Mouse (Mus musculus): ENCODE results near the gene Ppp2r5e. TPM values are rescaled to one million over a fixed set of nuclear protein-coding genes. Genes with fewer than 3 reads are reported as not detected.

The Ppp2r5e gene
- polyA plus RNA-seq, 1 experiment from 2014 or later = 10.1 TPM

DNA sequence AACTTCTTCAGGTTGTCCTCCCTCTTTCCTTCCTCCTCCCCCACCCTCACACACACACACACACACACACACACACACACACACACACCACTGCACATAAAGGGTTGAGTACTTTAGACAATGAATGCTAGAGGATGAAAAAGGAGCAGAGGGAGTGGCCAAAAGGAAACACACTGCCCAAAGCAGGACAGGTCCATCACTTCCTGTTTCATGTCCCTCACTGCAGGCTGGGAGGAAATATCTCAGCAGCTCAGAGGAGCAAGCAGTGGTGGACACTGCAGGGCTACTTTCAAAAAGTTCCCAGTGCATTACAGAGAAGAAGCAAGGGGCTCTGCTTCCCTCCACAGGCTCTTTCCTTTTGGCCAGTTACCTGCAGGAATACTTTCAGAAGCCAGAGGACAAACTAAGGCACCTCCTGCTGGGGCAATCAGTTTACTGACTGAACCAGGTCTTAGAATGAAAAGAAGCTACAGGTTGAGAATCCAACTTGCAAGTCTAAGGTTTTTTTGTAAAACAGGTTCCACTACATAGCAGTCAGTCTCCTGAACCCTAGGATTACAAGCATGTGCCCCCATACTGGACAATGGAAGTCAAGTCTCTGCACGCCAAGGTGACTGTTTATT, 32.9 kb downstream of the Ppp2r5e start:
- Histone ChIP-seq H3K4me1 (ENCODE audit: insufficient read depth, low read length) (peaks cover 11% of the 10 kb centered on the region; the same call in 1 of the 2 replicates), H3K27me3 (ENCODE audit: insufficient read depth, low read length) (no peaks in the 10 kb centered on the region), H3K36me3 (ENCODE audit: insufficient read depth, low read length) (peaks cover 3% of the 10 kb centered on the region; the same call in 1 of the 2 replicates), H3K27ac (ENCODE audit: low read length) (peak overlapping the region; percentile 25; the same call in 1 of the 2 replicates), H3K4me2 (replicated peaks; ENCODE audit: low read depth, low read length) (no peak overlapping the region), H3K9ac (replicated peaks; ENCODE audit: low read length) (no peak overlapping the region), H3K4me3 (ENCODE audit: low read length) (no peak overlapping the region), H3K9me3 (ENCODE audit: low read length) (no peaks in the 10 kb centered on the region)
- ATAC-seq (ENCODE audit: low FRiP score, low TSS enrichment) = no peak
- WGBS = 81% methylated on average over 1 of the region's 1 CpGs

DNA sequence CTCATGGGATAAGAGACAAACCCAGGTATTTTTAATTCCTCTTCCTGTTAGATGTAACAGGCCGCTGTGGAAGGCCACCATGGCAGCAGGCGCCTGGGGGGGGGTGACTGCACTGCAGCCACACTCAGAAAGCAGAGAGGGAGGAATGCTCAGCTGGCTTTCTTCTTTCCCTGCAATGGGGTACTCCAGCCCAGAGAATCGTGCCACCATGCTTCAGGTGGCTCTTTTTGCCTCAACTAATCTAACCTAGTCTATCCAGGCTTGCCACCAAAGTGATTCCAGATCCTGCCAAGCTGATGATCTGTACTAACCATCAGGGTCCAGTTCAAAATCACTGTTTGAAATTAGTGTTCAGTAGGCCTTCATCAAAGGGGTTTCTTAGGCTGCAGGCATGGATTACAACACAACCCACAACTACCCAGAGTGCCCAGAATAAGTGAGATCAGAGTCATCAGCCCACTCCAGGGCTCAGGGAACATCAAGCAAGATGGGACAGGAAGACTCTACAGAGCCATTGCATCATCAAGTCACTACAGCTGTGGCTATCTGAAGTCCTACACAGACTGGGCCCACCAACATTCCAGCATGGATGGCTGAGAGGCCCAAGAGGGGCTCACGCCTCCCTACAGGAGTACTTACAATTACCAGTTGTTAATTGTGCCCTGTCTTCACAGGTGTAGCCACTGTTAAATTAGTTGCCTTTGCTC, 35.2 kb downstream of the Ppp2r5e start:
- 83% methylated on average over 4 of the region's 4 CpGs for WGBS
- Histone ChIP-seq H3K27me3 (ENCODE audit: insufficient read depth, low read length) (no peaks in the 10 kb centered on the region), H3K36me3 (ENCODE audit: insufficient read depth, low read length) (peaks cover 3% of the 10 kb centered on the region; the same call in 1 of the 2 replicates), H3K4me1 (ENCODE audit: insufficient read depth, low read length) (peaks cover 4% of the 10 kb centered on the region; the same call in 1 of the 2 replicates), H3K9ac (replicated peaks; ENCODE audit: low read length) (no peak overlapping the region), H3K4me3 (ENCODE audit: low read length) (no peak overlapping the region), H3K4me2 (replicated peaks; ENCODE audit: low read depth, low read length) (no peak overlapping the region), H3K27ac (ENCODE audit: low read length) (no peak overlapping the region), H3K9me3 (ENCODE audit: low read length) (no peaks in the 10 kb centered on the region)
- no peak for ATAC-seq (ENCODE audit: low FRiP score, low TSS enrichment)

DNA sequence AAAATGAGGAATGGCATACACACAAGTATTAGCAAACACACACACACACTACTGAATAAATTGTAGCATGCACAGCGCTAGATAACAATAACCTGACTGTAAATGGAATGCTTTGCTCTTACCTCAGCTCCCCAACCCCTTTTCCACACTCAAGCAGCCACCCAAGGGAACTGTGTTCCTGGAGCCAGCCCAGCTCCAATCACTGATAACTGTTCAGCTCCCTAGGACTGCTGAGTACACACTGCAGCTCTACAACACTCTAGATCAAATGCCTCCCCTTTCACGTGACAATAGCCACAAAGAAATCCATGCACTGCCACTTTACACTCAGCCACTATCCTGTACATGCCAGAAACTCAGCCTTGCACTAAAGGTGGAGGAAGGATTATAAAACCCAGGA, 36.8 kb downstream of the Ppp2r5e start:
- WGBS = 82% methylated on average over 2 of the region's 2 CpGs
- no peak overlapping the region for H3K4me3 ChIP-seq (ENCODE audit: low read length)
- H3K4me2 ChIP-seq (replicated peaks; ENCODE audit: low read depth, low read length) = no peak overlapping the region
- H3K27me3 ChIP-seq (ENCODE audit: insufficient read depth, low read length) = no peaks in the 10 kb centered on the region
- ATAC-seq (ENCODE audit: low FRiP score, low TSS enrichment) = no peak
- H3K27ac ChIP-seq (ENCODE audit: low read length) = no peak overlapping the region
- peaks cover 7% of the 10 kb centered on the region; the same call in 1 of the 2 replicates for H3K4me1 ChIP-seq (ENCODE audit: insufficient read depth, low read length)
- no peaks in the 10 kb centered on the region for H3K9me3 ChIP-seq (ENCODE audit: low read length)
- H3K36me3 ChIP-seq (ENCODE audit: insufficient read depth, low read length) = no peaks in the 10 kb centered on the region
- H3K9ac ChIP-seq (replicated peaks; ENCODE audit: low read length) = no peak overlapping the region

DNA sequence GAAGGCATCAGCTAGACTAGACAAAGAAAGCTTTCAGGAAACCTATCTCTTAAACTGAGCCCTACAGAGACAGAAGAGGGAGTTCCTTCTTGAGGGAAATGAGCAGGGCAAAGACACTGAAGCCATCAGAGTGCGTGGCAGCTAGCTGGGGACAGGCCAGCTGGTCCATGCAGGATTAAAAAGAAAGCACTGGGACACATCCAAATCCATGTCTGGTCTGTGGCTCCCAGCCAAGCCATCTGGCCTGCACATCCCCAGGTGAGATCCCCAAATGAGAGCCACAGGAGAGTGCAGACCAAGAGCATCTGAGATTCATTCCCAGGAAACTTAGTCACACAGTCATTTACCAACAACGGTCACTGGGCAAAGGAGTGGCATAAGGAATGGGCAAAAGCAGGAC, 38.2 kb downstream of the Ppp2r5e start:
- H3K4me3 ChIP-seq (ENCODE audit: low read length) = no peak overlapping the region
- H3K4me2 ChIP-seq (replicated peaks; ENCODE audit: low read depth, low read length) = no peak overlapping the region
- no peaks in the 10 kb centered on the region for H3K27me3 ChIP-seq (ENCODE audit: insufficient read depth, low read length)
- no peak overlapping the region for H3K27ac ChIP-seq (ENCODE audit: low read length)
- H3K9ac ChIP-seq (replicated peaks; ENCODE audit: low read length) = no peak overlapping the region
- no peaks in the 10 kb centered on the region for H3K36me3 ChIP-seq (ENCODE audit: insufficient read depth, low read length)
- H3K4me1 ChIP-seq (ENCODE audit: insufficient read depth, low read length) = peaks cover 3% of the 10 kb centered on the region; the same call in 1 of the 2 replicates
- ATAC-seq (ENCODE audit: low FRiP score, low TSS enrichment) = no peak
- 74% methylated on average over 2 of the region's 2 CpGs for WGBS
- H3K9me3 ChIP-seq (ENCODE audit: low read length) = no peaks in the 10 kb centered on the region

DNA sequence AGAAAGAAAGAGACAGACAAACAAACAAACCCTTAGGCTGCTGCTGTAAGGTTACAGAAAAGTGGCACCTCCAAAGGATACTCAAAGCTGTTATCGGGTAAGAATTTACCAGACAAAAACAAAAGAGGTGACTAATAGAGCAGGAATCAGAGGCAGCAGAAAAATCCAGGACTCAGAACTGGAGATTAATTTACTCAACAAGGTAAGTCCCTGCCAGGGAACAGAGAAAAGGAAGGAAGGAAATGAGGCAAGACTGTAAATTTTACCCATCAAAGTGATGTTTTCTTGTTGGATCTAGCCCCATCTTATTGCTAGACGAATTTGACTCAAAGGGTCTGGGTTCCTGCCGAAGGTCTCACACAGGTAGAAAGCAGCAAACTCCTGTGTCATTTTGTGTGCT, 41.0 kb downstream of the Ppp2r5e start:
- no peak overlapping the region for H3K27ac ChIP-seq (ENCODE audit: low read length)
- H3K4me3 ChIP-seq (ENCODE audit: low read length) = no peak overlapping the region
- WGBS = 63% methylated on average over 3 of the region's 3 CpGs
- no peaks in the 10 kb centered on the region for H3K27me3 ChIP-seq (ENCODE audit: insufficient read depth, low read length)
- no peaks in the 10 kb centered on the region for H3K36me3 ChIP-seq (ENCODE audit: insufficient read depth, low read length)
- H3K4me1 ChIP-seq (ENCODE audit: insufficient read depth, low read length) = peaks cover 3% of the 10 kb centered on the region; the same call in 1 of the 2 replicates
- no peak for ATAC-seq (ENCODE audit: low FRiP score, low TSS enrichment)
- H3K4me2 ChIP-seq (replicated peaks; ENCODE audit: low read depth, low read length) = no peak overlapping the region
- no peak overlapping the region for H3K9ac ChIP-seq (replicated peaks; ENCODE audit: low read length)
- no peaks in the 10 kb centered on the region for H3K9me3 ChIP-seq (ENCODE audit: low read length)

DNA sequence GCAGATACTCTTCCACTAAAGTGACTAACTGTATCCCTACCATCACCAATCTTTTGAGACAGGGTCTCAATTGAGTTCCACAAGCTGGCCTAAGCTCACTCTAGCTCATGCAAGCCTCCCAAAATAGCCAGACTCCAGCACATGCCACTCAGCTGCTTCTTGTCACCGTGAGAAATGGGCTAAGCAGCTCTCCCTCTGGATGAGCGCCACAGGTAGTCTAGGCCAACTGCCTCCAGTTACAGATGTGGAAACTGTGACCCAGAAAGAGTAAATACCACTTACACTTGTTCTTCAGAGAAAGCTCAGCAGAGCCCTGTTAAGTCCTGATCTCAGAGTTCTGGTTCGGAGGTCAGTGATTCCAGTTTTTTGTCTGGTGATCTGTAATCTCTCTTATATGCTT, 43.7 kb downstream of the Ppp2r5e start:
- no peaks in the 10 kb centered on the region for H3K36me3 ChIP-seq (ENCODE audit: insufficient read depth, low read length)
- H3K27ac ChIP-seq (ENCODE audit: low read length) = no peak overlapping the region
- H3K27me3 ChIP-seq (ENCODE audit: insufficient read depth, low read length) = no peaks in the 10 kb centered on the region
- H3K9me3 ChIP-seq (ENCODE audit: low read length) = no peaks in the 10 kb centered on the region
- H3K9ac ChIP-seq (replicated peaks; ENCODE audit: low read length) = no peak overlapping the region
- no peak for ATAC-seq (ENCODE audit: low FRiP score, low TSS enrichment)
- H3K4me1 ChIP-seq (ENCODE audit: insufficient read depth, low read length) = peaks cover 3% of the 10 kb centered on the region; the same call in 1 of the 2 replicates
- H3K4me2 ChIP-seq (replicated peaks; ENCODE audit: low read depth, low read length) = no peak overlapping the region
- 85% methylated on average over 3 of the region's 3 CpGs for WGBS
- H3K4me3 ChIP-seq (ENCODE audit: low read length) = no peak overlapping the region

DNA sequence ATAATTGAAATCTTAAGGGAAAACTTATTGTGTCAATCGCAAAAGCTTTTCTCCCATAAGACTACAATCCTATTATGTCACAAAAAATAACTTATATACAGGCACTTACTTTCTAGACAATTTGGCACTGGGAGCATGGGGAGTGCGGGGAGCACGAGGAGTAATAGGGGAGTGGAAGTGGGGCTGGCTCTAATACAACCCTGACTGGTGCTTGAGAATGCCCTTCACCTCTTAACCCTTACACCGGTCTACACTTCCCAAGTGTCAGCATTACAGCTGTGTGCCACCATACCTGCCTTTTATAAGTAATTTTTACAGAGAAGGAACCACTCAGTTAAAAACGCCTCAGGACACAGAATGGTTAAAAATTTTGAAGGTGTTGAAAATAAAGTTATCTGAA, 44.4 kb downstream of the Ppp2r5e start:
- Histone ChIP-seq H3K27me3 (ENCODE audit: insufficient read depth, low read length) (no peaks in the 10 kb centered on the region), H3K4me2 (replicated peaks; ENCODE audit: low read depth, low read length) (no peak overlapping the region), H3K27ac (ENCODE audit: low read length) (no peak overlapping the region), H3K9me3 (ENCODE audit: low read length) (no peaks in the 10 kb centered on the region), H3K9ac (replicated peaks; ENCODE audit: low read length) (no peak overlapping the region), H3K4me3 (ENCODE audit: low read length) (no peak overlapping the region), H3K4me1 (ENCODE audit: insufficient read depth, low read length) (peaks cover 3% of the 10 kb centered on the region), H3K36me3 (ENCODE audit: insufficient read depth, low read length) (no peaks in the 10 kb centered on the region)
- no peak for ATAC-seq (ENCODE audit: low FRiP score, low TSS enrichment)
- WGBS = 91% methylated on average over 5 of the region's 5 CpGs

DNA sequence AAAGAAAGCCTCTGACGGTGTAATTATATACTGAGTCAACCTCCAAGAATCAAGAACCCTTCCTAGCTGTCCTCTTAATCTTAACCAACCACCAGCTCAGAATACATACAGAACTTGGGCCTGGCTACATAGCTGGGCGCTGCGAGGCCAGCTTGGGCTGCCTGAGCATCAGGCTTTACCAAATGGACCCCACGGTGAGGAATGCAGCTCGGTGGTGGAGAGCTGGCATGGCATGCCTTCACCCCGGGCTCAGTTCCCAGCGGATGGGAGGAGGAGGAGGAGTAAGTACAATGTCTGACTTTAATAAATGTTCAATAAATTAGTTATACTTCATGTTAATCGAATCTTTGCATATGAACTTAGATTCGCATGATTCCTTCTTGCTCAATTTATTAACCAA, 47.0 kb downstream of the Ppp2r5e start:
- Histone ChIP-seq H3K4me3 (ENCODE audit: low read length) (no peak overlapping the region), H3K27ac (ENCODE audit: low read length) (no peak overlapping the region), H3K4me1 (ENCODE audit: insufficient read depth, low read length) (peaks cover 7% of the 10 kb centered on the region; the same call in 1 of the 2 replicates), H3K9ac (replicated peaks; ENCODE audit: low read length) (no peak overlapping the region), H3K27me3 (ENCODE audit: insufficient read depth, low read length) (no peaks in the 10 kb centered on the region), H3K36me3 (ENCODE audit: insufficient read depth, low read length) (no peaks in the 10 kb centered on the region), H3K9me3 (ENCODE audit: low read length) (no peaks in the 10 kb centered on the region), H3K4me2 (replicated peaks; ENCODE audit: low read depth, low read length) (no peak overlapping the region)
- no peak for ATAC-seq (ENCODE audit: low FRiP score, low TSS enrichment)
- 86% methylated on average over 9 of the region's 9 CpGs for WGBS

DNA sequence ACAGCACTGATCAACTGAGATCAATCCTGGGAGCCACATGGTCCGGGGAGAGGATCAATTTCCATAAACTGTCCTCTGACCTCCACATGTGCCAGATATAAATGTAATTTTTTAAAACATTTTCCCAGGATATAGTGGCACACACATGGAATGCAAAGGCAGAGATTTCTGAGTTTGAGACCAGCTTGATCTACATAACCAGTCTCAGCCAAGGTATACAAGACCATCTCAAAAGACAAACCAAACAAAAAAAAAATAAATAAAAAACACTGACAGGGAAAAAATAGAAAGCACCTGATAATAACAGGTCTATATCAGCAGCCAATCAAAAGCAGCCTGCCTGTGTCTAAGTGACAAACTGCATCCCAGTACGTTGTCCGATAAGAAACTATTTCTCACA, 48.9 kb downstream of the Ppp2r5e start:
- ATAC-seq (ENCODE audit: low FRiP score, low TSS enrichment) = no peak
- no peak overlapping the region for H3K9ac ChIP-seq (replicated peaks; ENCODE audit: low read length)
- no peaks in the 10 kb centered on the region for H3K36me3 ChIP-seq (ENCODE audit: insufficient read depth, low read length)
- no peaks in the 10 kb centered on the region for H3K27me3 ChIP-seq (ENCODE audit: insufficient read depth, low read length)
- 86% methylated on average over 3 of the region's 3 CpGs for WGBS
- no peak overlapping the region for H3K4me3 ChIP-seq (ENCODE audit: low read length)
- peaks cover 16% of the 10 kb centered on the region; the same call in 1 of the 2 replicates for H3K4me1 ChIP-seq (ENCODE audit: insufficient read depth, low read length)
- H3K27ac ChIP-seq (ENCODE audit: low read length) = no peak overlapping the region
- H3K9me3 ChIP-seq (ENCODE audit: low read length) = no peaks in the 10 kb centered on the region
- no peak overlapping the region for H3K4me2 ChIP-seq (replicated peaks; ENCODE audit: low read depth, low read length)

DNA sequence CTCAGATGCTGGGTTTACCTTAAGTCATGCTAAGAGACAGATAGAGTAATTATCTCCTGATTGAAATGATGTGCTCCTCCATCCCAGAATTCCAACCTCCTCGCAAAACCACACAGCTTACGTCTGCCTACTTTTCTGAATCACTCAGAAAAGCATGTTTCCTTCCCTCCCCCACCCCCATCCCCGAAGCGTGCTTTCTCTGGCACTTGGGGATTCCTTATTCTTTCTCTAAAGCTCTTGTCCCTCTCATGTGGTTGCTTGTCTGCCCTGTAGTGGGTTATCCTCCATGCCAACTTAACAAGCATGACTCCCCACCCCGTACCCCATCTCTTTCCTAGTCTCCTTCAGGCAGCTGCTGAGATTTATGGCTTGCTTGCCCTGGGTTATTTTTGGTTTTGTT, 49.8 kb downstream of the Ppp2r5e start:
- Histone ChIP-seq H3K9ac (replicated peaks; ENCODE audit: low read length) (no peak overlapping the region), H3K4me1 (ENCODE audit: insufficient read depth, low read length) (peaks cover 16% of the 10 kb centered on the region; the same call in 1 of the 2 replicates), H3K36me3 (ENCODE audit: insufficient read depth, low read length) (no peaks in the 10 kb centered on the region), H3K4me2 (replicated peaks; ENCODE audit: low read depth, low read length) (no peak overlapping the region), H3K9me3 (ENCODE audit: low read length) (no peaks in the 10 kb centered on the region), H3K27ac (ENCODE audit: low read length) (no peak overlapping the region), H3K4me3 (ENCODE audit: low read length) (no peak overlapping the region), H3K27me3 (ENCODE audit: insufficient read depth, low read length) (no peaks in the 10 kb centered on the region)
- WGBS = 77% methylated on average over 5 of the region's 5 CpGs
- no peak for ATAC-seq (ENCODE audit: low FRiP score, low TSS enrichment)
